Mouse (Mus musculus) skeletal muscle tissue, postnatal 0 days (tissue): Measurements from ENCODE around the gene Olfr273. TPM values are rescaled to one million over a fixed set of nuclear protein-coding genes. Genes with fewer than 3 reads are reported as not detected.

Experiments
- polyA plus RNA-seq: library from polyadenylated mRNA; unstranded; fragments of >200 nt; fragmentation: Nextera tagmentation; extraction: Ambion mirVana; gene quantifications from 2 replicates; pipeline ENCODE4 v1.2.1, GENCODE M21; 2015

The Olfr273 gene
- polyA plus RNA-seq: not detected in 2 replicates

GRCm38 (mm10) chr4:52859136-52859535 is at the start of gene Olfr273:
Olfr273 (minus strand) TSS chr4:52859236.

GRCm38 (mm10) chr4:52814304-52814703 is 44.7 kb downstream of the Olfr273 start, which contains the start of gene Olfr275:
Olfr275 (plus strand) TSS chr4:52814604.

Other genes starting within 250 kb of the Olfr273 start
- gene Olfr275, start 44.6 kb downstream of the Olfr273 start, polyA plus RNA-seq: not detected in 2 replicates
- not detected in 2 replicates for gene Olfr272, start 59.9 kb upstream of the Olfr273 start, polyA plus RNA-seq
- not detected in 2 replicates for gene Olfr270, start 105.3 kb upstream of the Olfr273 start, polyA plus RNA-seq
- not detected in 2 replicates for gene Nipsnap3a, start 130.0 kb upstream of the Olfr273 start, polyA plus RNA-seq
- gene Nipsnap3b, start 152.6 kb upstream of the Olfr273 start, polyA plus RNA-seq: 24.3 and 30.0 TPM in 2 replicates